ENCODE assay signal across 13 mouse cellular contexts in the genomic region with DNA sequence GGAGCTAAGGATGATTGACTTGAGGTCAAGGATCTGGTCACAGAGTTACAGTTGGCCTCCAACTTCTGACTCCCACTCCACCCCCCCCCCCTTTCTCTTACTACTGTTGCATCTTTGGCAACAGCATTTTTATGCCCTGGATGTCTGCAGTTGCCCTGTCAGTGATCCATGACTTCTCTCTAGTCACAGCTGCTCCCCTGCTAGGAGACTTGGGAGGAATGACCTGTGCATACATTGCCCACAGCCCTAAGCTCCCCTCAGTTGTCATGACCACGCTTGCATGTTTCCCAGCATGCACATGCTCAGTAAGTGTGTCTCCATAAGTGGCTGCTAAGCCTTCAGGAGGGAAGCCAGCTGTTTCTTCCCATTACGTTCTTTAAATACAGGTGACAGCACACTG.
DNase-seq lines count a peak whose midpoint lies in the region; ATAC-seq and TF ChIP-seq lines count a peak whose summit lies in the region.
"Had no signal": no experiment of that assay in that cellular context is flagged by ENCODE, and none has a peak within 500 bp of the region (broad histone marks: within the 10 kb centered on the region; RNA-seq: fewer than 3 reads in every experiment).

No protein-coding gene starts in this region.

- H3K9me3 ChIP-seq in hindbrain, embryonic 15.5 days, result no peaks in the 10 kb centered on the region
- H3K9me3 ChIP-seq: liver, embryonic 13.5 days; neural tube, embryonic 13.5 days had no signal

- H3K27ac ChIP-seq in layer of hippocampus, adult 2 months, result peak overlapping the region; percentile 19; the same call in 1 of the 2 replicates
- no peak overlapping the region for H3K27ac ChIP-seq in hindbrain, embryonic 15.5 days (replicated peaks)
- H3K27ac ChIP-seq: liver, embryonic 13.5 days; neural tube, embryonic 13.5 days had no signal

- WGBS in hindbrain, embryonic 15.5 days, result 28% methylated on average over 2 of the region's 2 CpGs

- H3K4me2 ChIP-seq in hindbrain, embryonic 15.5 days, result no peak overlapping the region
- H3K4me2 ChIP-seq: liver, embryonic 13.5 days; neural tube, embryonic 13.5 days had no signal

- DNase-seq in layer of hippocampus, adult 2 months (ENCODE audit: low spot score in 2 of 2), result no peak
- DNase-seq in layer of hippocampus, adult 8-10 months (ENCODE audit: low spot score in 2 of 2), result no peak
- peak; percentile 55 for DNase-seq in embryo, embryonic 11 days
- peak; percentile 76 for DNase-seq in mesoderm, embryonic 11.5 days (ENCODE audit: low read depth, low spot score)
- no peak for DNase-seq in cerebellum, adult 11-12 months
- no peak for DNase-seq in spleen, postnatal 36 days (ENCODE audit: low spot score in 2 of 2)
- DNase-seq in gastrocnemius, postnatal 25 days, result no peak
- DNase-seq: heart, postnatal 10 days; liver, embryonic 13.5 days had no signal

- peaks cover 9% of the 10 kb centered on the region for H3K4me1 ChIP-seq in hindbrain, embryonic 15.5 days (replicated peaks)
- H3K4me1 ChIP-seq: liver, embryonic 13.5 days; neural tube, embryonic 13.5 days had no signal

- H3K4me3 ChIP-seq in layer of hippocampus, adult 2 months, result no peak overlapping the region
- H3K4me3 ChIP-seq in hindbrain, embryonic 15.5 days, result no peak overlapping the region
- H3K4me3 ChIP-seq: liver, embryonic 13.5 days; neural tube, embryonic 13.5 days had no signal

- no peak for TF ChIP-seq CTCF in layer of hippocampus, adult 2 months (conservative IDR thresholded peaks at IDR 0.05)

- peak; percentile 56; the same call in 1 of the 2 replicates for ATAC-seq in hindbrain, embryonic 15.5 days (ENCODE audit: low FRiP score, low read depth)
- ATAC-seq: CD4-positive, CD25-positive, alpha-beta regulatory T cell, adult 4 months; intestine, postnatal 0 days had no signal

- no peaks in the 10 kb centered on the region for H3K27me3 ChIP-seq in hindbrain, embryonic 15.5 days
- H3K27me3 ChIP-seq: liver, embryonic 13.5 days; neural tube, embryonic 13.5 days had no signal

- no peaks in the 10 kb centered on the region for H3K36me3 ChIP-seq in hindbrain, embryonic 15.5 days
- H3K36me3 ChIP-seq: liver, embryonic 13.5 days; neural tube, embryonic 13.5 days had no signal

- no peak overlapping the region for H3K9ac ChIP-seq in hindbrain, embryonic 15.5 days
- H3K9ac ChIP-seq: liver, embryonic 13.5 days; neural tube, embryonic 13.5 days had no signal

Comparison
In these comparisons a context has a peak if more than half of its experiments do, and no peak if none do; other contexts are left out.
1. DNase-seq: peak in embryo, embryonic 11 days (single experiment) and mesoderm, embryonic 11.5 days (single experiment); none in layer of hippocampus, adult 2 months (0 of 2), layer of hippocampus, adult 8-10 months (0 of 2), cerebellum, adult 11-12 months (single experiment), spleen, postnatal 36 days (0 of 2) and gastrocnemius, postnatal 25 days (single experiment).